Mouse (Mus musculus): ENCODE results near the gene Stard3. TPM values are rescaled to one million over a fixed set of nuclear protein-coding genes. Genes with fewer than 3 reads are reported as not detected.

The Stard3 gene
- polyA plus RNA-seq (2011; ENCODE audit: insufficient read length, low read depth, missing spikeins): 14.9 and 18.5 TPM in 2 replicates

DNA sequence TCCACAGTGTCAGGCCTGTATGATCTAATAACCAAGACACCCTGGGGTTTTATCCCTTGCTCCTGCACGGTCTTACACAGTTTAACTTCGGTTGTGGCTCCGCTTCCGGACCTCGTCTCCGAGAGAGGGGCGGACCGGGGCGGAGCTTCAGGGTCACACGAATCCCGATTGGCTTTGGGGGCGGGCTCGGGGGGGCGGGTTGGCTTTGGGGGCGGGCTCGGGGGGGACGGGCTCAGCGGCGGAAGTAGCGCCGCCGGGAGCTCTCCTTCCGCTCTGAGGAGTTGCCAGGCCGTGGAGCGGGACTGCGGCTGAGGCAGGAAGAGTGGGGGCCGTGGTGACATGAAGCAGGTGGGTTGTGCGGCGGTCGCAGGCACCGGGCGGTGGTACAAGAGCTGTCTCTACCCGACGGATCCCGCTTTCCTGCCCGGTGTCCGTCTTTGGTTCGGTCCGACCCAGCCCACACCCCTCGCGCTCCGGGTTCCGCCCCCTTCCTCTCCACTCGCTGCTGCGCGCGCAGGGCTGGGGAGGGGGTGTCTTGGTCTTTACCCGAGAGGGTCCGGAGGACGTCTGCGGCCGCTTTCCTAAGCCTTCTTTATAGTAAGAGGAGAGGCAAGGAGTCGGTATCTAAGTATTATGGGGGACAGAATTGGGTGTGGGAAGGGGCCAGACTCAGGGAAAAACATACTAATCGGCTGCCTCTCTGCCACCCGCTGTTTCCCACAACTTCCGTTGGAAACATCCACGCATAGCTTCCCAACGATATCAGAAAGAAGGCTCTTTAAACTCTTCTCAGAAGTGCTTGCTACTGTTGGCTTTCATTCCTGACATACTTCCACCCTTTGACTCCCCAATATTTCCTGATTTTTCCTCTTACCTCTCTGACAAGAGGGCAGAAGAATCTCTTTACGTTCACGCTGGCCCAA is at the start of gene Stard3:
Gene Stard3, plus strand, starts transcription at position 208 of the 923 bp plus-strand sequence.
- TF ChIP-seq POLR2A (IDR thresholded peaks at IDR 0.05; ENCODE audit: low read depth, low read length): peak; percentile 94
- TF ChIP-seq CTCF (IDR thresholded peaks at IDR 0.05; ENCODE audit: borderline replicate concordance, insufficient read depth, low read length): no peak
- Histone ChIP-seq H3K4me1 (ENCODE audit: control insufficient read depth, insufficient read depth, low read length) (0 out of 2 replicates have a peak, but pooled peaks cover 4% of the 10 kb centered on the region), H3K27ac (ENCODE audit: insufficient read depth, low read length) (peak within 1 kb of the TSS; percentile 27), H3K4me3 (ENCODE audit: insufficient read depth, low read length) (peak within 1 kb of the TSS; percentile 70)

DNA sequence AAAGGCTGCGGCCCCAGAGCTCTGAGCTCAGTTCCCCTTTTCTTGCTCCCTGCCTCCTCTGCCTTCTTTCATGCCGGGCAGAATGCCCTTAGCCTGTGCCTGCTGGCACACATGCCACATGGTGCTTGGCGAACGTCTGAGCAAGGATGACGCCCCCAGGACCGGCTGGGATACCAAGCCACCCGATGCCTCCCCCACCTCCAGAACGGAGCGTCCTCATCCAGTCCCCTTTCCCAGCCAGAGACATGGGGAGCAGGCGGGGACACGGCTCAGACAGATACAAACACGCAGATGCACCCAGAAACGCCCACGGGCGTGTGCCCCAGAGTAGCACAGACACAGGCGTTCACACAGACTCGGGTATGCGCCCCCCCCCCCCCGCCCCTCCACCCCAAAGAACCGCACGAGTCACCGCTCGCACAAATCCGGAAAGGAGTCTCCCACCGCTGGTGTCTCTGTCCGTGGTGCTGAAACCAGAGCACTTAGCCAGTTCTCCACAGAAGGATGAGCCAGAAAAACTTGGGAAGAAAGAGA is 44.3 kb upstream of the Stard3 start:
- Histone ChIP-seq H3K4me3 (ENCODE audit: insufficient read depth, low read length) (no peak overlapping the region), H3K27ac (ENCODE audit: insufficient read depth, low read length) (no peak overlapping the region), H3K4me1 (ENCODE audit: control insufficient read depth, insufficient read depth, low read length) (no peaks in the 10 kb centered on the region)
- TF ChIP-seq POLR2A (IDR thresholded peaks at IDR 0.05; ENCODE audit: low read depth, low read length) (no peak), CTCF (IDR thresholded peaks at IDR 0.05; ENCODE audit: borderline replicate concordance, insufficient read depth, low read length) (no peak)

DNA sequence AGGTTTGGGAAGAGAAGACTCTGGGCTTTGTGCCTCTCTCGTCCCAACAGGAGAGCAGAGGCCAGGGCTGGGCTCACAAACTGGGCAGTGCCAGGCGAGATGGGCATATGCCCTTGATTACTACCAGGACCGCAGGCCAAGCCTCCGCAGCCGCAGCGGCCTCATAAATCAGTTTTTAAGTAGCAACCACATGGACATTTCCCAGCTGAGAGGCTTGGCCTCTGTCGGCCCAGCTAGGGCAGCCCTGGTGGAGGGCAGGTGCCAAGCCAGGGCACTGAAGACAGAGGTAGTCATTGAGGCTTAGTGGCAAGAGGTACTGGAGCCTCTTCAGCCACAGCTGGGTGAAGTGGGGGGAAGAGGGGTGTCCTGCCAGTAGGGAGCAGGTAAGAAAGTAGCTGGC is 40.7 kb upstream of the Stard3 start:
- Histone ChIP-seq H3K4me3 (ENCODE audit: insufficient read depth, low read length) (no peak overlapping the region), H3K27ac (ENCODE audit: insufficient read depth, low read length) (no peak overlapping the region), H3K4me1 (ENCODE audit: control insufficient read depth, insufficient read depth, low read length) (no peaks in the 10 kb centered on the region)
- no peak for TF ChIP-seq POLR2A (IDR thresholded peaks at IDR 0.05; ENCODE audit: low read depth, low read length)
- no peak for TF ChIP-seq CTCF (IDR thresholded peaks at IDR 0.05; ENCODE audit: borderline replicate concordance, insufficient read depth, low read length)

DNA sequence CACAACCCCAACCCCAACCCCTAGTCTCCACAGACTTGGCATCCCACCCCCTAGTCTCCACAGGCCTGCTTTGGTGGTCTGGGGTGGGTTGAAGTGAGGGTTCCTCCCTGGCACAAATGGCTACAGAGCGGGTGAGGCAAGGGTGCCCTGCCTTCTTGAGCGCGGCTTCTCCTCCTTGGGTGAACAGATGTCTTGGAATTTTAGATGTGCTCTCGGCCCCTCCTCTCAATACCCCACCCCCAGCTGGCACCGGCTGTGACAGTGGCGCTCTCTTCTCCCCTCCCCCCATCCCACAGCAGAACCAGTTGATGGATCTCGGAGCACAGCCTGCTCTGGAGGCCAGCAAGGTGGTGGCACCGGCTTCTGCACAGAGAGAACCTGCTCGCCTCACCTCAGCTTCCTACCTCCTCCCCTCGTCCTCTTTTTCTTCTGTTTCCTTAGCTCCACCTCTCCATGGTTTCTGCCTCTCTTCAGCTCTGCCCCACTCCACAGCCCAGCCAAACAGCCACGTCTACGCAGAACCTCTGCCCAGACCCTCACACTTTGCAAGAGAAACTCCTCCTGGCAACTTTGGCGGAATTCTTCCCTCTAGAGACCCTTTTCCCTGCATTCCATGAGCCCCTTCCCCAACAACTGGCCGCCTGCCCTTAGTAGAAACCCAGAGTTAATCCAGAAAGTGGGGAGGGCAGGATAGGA is 39.6 kb upstream of the Stard3 start:
- H3K4me3 ChIP-seq (ENCODE audit: insufficient read depth, low read length): no peak overlapping the region

DNA sequence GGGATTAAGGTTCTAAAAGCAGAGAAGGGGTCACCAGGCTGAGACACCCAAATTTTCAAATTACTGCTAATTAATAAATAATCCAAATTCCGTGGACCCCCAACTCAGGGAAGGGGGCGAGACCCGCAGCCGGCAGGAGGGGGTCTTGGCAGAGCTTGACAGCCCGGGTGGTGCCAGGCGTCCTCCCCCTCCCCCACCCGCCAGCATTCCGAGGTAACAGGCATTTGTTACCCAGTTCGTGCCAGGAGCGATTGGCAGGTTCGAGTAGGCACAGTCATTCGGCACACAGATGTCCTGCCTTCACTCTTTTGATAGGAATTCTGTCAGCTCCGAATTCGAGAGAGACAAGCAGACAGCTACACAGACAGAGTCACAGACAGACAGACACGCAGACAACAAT is 39.0 kb upstream of the Stard3 start:
- Histone ChIP-seq H3K27ac (ENCODE audit: insufficient read depth, low read length) (no peak overlapping the region), H3K4me1 (ENCODE audit: control insufficient read depth, insufficient read depth, low read length) (no peaks in the 10 kb centered on the region), H3K4me3 (ENCODE audit: insufficient read depth, low read length) (no peak overlapping the region)
- no peak for TF ChIP-seq CTCF (IDR thresholded peaks at IDR 0.05; ENCODE audit: borderline replicate concordance, insufficient read depth, low read length)
- TF ChIP-seq POLR2A (IDR thresholded peaks at IDR 0.05; ENCODE audit: low read depth, low read length): no peak

More for the DNA sequence above, 39.6 kb upstream of the Stard3 start:
- Histone ChIP-seq H3K4me1 (ENCODE audit: control insufficient read depth, insufficient read depth, low read length) (no peaks in the 10 kb centered on the region), H3K27ac (ENCODE audit: insufficient read depth, low read length) (no peak overlapping the region)
- TF ChIP-seq CTCF (IDR thresholded peaks at IDR 0.05; ENCODE audit: borderline replicate concordance, insufficient read depth, low read length) (no peak), POLR2A (IDR thresholded peaks at IDR 0.05; ENCODE audit: low read depth, low read length) (no peak)

DNA sequence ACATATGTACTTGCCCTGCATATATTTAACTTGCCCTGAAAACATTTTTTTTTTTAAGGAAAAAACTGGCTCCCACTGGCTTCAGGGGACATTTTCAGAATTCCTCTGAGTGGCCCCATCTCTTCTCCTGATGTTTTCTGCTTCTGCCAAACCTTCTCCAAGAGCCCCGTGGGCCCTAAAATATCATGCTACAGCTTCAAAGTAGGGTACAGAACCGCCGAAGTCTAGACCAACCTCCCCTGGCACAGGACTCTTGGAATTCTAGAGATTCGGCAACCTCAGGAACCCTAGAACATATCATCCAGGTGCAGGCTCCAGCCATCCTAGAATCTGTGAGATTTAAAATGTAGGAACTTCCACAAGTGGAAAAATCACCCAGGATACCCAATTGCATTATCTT is 38.6 kb upstream of the Stard3 start:
- no peak for TF ChIP-seq CTCF (IDR thresholded peaks at IDR 0.05; ENCODE audit: borderline replicate concordance, insufficient read depth, low read length)
- TF ChIP-seq POLR2A (IDR thresholded peaks at IDR 0.05; ENCODE audit: low read depth, low read length): no peak
- H3K4me1 ChIP-seq (ENCODE audit: control insufficient read depth, insufficient read depth, low read length): no peaks in the 10 kb centered on the region
- no peak overlapping the region for H3K27ac ChIP-seq (ENCODE audit: insufficient read depth, low read length)
- H3K4me3 ChIP-seq (ENCODE audit: insufficient read depth, low read length): no peak overlapping the region

DNA sequence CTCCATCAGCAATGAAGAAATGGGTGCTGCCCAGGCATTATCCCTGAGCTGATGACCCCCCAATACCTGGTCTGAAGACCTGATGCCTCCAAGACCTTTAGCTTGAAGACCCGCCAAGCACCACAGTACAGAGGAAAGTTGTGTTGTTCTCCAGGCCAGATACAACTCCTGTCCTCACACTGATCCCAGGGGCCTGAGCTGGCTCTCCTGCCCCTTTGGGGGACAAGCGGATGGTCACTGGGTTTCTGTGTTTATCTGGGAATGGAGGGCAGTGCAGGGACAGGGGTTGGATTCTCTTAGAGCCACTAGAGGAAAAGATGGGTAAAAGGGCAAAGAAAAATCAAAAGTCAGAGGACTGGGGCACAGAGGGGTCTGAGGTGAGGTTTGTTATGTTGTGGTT is 38.2 kb upstream of the Stard3 start:
- TF ChIP-seq POLR2A (IDR thresholded peaks at IDR 0.05; ENCODE audit: low read depth, low read length): no peak
- no peak for TF ChIP-seq CTCF (IDR thresholded peaks at IDR 0.05; ENCODE audit: borderline replicate concordance, insufficient read depth, low read length)
- no peak overlapping the region for H3K4me3 ChIP-seq (ENCODE audit: insufficient read depth, low read length)
- no peaks in the 10 kb centered on the region for H3K4me1 ChIP-seq (ENCODE audit: control insufficient read depth, insufficient read depth, low read length)
- no peak overlapping the region for H3K27ac ChIP-seq (ENCODE audit: insufficient read depth, low read length)

DNA sequence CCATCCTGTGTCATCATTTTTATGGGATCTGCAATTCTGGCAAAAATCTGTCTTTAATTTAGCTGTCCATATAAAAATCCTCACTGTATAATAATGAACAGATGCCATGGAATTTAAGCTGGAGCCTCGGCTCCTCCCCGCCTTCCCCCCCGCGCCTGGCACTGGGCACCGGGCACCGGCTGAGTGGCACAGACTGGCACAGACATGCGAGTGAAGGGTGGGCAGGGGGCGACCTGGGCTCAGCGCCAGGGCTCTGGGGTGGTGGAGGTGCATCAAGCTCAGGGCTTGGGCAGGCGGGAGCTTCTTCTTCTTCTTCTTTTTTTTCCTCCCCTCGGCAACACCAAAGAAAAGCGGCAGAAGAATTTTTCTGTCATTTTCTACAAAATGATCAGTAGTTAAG is 37.8 kb upstream of the Stard3 start:
- Histone ChIP-seq H3K4me1 (ENCODE audit: control insufficient read depth, insufficient read depth, low read length) (no peaks in the 10 kb centered on the region), H3K27ac (ENCODE audit: insufficient read depth, low read length) (no peak overlapping the region), H3K4me3 (ENCODE audit: insufficient read depth, low read length) (no peak overlapping the region)
- no peak for TF ChIP-seq POLR2A (IDR thresholded peaks at IDR 0.05; ENCODE audit: low read depth, low read length)
- no peak for TF ChIP-seq CTCF (IDR thresholded peaks at IDR 0.05; ENCODE audit: borderline replicate concordance, insufficient read depth, low read length)

DNA sequence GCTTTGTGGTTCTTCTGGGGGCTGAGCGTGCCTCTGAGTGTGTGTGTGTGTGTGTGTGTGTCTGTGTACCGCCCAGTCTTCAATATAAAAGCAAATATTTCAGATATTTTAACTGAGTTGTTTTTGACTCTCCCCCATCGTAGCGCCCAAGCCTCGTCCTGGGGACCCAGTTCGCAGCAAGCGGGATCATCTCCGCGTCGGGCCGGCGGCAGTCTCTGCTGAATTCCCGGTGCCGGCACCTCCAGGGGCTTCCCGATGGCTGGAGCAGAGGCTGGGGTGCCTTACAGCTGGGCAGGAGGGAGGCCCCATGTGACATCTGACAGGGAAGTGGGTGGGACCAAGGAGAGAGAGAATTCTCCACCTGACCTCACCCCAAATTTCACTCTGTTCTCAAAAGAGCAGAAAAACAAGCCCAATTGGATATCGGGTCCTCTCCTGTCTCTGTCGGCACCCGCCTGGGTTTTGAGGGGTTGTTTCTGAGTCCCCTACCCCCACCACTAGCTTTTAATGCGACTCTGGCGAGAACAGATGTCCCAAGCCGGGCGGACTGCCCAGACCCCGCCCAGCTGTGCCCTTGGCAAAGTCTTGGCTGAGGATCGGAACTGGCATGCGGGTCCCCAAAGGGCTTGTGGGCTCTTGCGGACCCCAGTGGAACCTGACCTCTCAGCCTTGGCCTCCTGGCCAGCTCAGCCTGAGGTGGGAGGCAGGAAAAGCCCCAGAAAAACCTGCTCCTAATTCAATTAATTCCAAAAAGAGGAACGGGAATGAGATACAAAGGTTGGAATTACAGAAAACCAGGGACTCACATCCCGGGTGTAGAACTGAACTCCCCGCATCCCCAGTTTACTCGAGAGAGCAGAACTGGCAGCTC is 37.1 kb upstream of the Stard3 start:
- H3K4me1 ChIP-seq (ENCODE audit: control insufficient read depth, insufficient read depth, low read length): no peaks in the 10 kb centered on the region
- no peak overlapping the region for H3K27ac ChIP-seq (ENCODE audit: insufficient read depth, low read length)

More for the DNA sequence above, 37.1 kb upstream of the Stard3 start:
- H3K4me3 ChIP-seq (ENCODE audit: insufficient read depth, low read length): no peak overlapping the region
- no peak for TF ChIP-seq CTCF (IDR thresholded peaks at IDR 0.05; ENCODE audit: borderline replicate concordance, insufficient read depth, low read length)
- no peak for TF ChIP-seq POLR2A (IDR thresholded peaks at IDR 0.05; ENCODE audit: low read depth, low read length)
